16 mouse cellular contexts compared by ENCODE assay signal in the genomic region with DNA sequence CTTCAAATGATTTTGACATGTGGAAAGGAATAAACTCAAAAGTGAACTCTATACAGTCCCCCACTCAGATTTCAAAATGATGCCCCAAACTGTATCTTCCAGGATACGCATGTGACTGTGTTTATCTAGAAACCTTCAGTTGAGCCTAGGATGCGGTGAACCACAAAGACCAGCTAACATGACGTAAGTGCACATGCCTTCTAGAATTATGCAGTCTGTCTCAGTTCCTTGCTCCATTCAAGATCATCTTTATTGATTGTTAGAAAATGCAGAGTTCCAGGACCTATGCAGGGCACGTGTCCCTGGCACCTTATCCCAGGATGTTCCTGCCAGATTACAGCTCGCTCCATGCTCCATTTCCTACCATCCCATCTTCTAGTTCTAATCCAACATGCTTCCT.
DNase-seq lines count a peak whose midpoint lies in the region; ATAC-seq and TF ChIP-seq lines count a peak whose summit lies in the region.
"Had no signal": no experiment of that assay in that cellular context is flagged by ENCODE, and none has a peak within 500 bp of the region (broad histone marks: within the 10 kb centered on the region; RNA-seq: fewer than 3 reads in every experiment).

No protein-coding gene starts in this region.

- no peaks in the 10 kb centered on the region for H3K36me3 ChIP-seq in heart, embryonic 16.5 days (ENCODE audit: control insufficient read depth, insufficient read depth)
- H3K36me3 ChIP-seq in thymus, adult 2 months (ENCODE audit: control insufficient read depth, insufficient read depth, low read length), result no peaks in the 10 kb centered on the region
- H3K36me3 ChIP-seq in midbrain, embryonic 11.5 days (ENCODE audit: control insufficient read depth, insufficient read depth, low read length), result no peaks in the 10 kb centered on the region
- no peaks in the 10 kb centered on the region for H3K36me3 ChIP-seq in kidney, embryonic 14.5 days (ENCODE audit: control insufficient read depth, insufficient read depth, low read length)
- H3K36me3 ChIP-seq: embryonic facial prominence, embryonic 13.5 days; midbrain, embryonic 10.5 days had no signal

- ATAC-seq in heart, embryonic 16.5 days (replicated peaks; ENCODE audit: extremely low read depth, insufficient read depth, low FRiP score), result 0 out of 2 replicates have a peak, but pooled peaks have one; percentile 19
- ATAC-seq in CD4-positive, CD25-positive, alpha-beta regulatory T cell, adult 4 months, result peak; percentile 88
- peak; percentile 89 for ATAC-seq in inflammation-experienced regulatory T-cells, adult 6 months
- no peak for ATAC-seq in midbrain, embryonic 11.5 days (ENCODE audit: low FRiP score)
- ATAC-seq in kidney, embryonic 14.5 days (ENCODE audit: low FRiP score, low TSS enrichment), result no peak

- no peaks in the 10 kb centered on the region for H3K27me3 ChIP-seq in heart, embryonic 16.5 days (ENCODE audit: control insufficient read depth, insufficient read depth, low read length)
- H3K27me3 ChIP-seq in thymus, adult 2 months (ENCODE audit: control insufficient read depth, insufficient read depth, low read length), result no peaks in the 10 kb centered on the region
- no peaks in the 10 kb centered on the region for H3K27me3 ChIP-seq in midbrain, embryonic 11.5 days (ENCODE audit: control insufficient read depth, insufficient read depth, low read length)
- H3K27me3 ChIP-seq in kidney, embryonic 14.5 days (ENCODE audit: control insufficient read depth, insufficient read depth, low read length), result no peaks in the 10 kb centered on the region
- H3K27me3 ChIP-seq: embryonic facial prominence, embryonic 13.5 days had no signal

- no peak overlapping the region for H3K4me3 ChIP-seq in heart, embryonic 16.5 days (ENCODE audit: low read length)
- no peak overlapping the region for H3K4me3 ChIP-seq in thymus, adult 2 months (ENCODE audit: control insufficient read depth, insufficient read depth, low read length)
- H3K4me3 ChIP-seq in midbrain, embryonic 11.5 days (ENCODE audit: low read depth, low read length), result no peak overlapping the region
- no peak overlapping the region for H3K4me3 ChIP-seq in kidney, embryonic 14.5 days (ENCODE audit: low read length)
- H3K4me3 ChIP-seq: embryonic facial prominence, embryonic 13.5 days; midbrain, embryonic 10.5 days; myocyte had no signal

- no peak overlapping the region for H3K27ac ChIP-seq in heart, embryonic 16.5 days (ENCODE audit: low read length)
- H3K27ac ChIP-seq in thymus, adult 2 months (ENCODE audit: control insufficient read depth, insufficient read depth, low read length), result peak overlapping the region; percentile 84
- H3K27ac ChIP-seq in midbrain, embryonic 11.5 days (ENCODE audit: low read depth, low read length), result no peak overlapping the region
- H3K27ac ChIP-seq in kidney, embryonic 14.5 days (ENCODE audit: low read depth, low read length), result no peak overlapping the region
- H3K27ac ChIP-seq: embryonic facial prominence, embryonic 13.5 days; midbrain, embryonic 10.5 days had no signal

- 88% methylated on average over 5 of the region's 5 CpGs for WGBS in heart, embryonic 16.5 days
- WGBS in thymus, adult 2 months, result 17% methylated on average over 5 of the region's 5 CpGs
- 95% methylated on average over 5 of the region's 5 CpGs for WGBS in midbrain, embryonic 11.5 days
- 91% methylated on average over 5 of the region's 5 CpGs for WGBS in kidney, embryonic 14.5 days

- H3K4me2 ChIP-seq in heart, embryonic 16.5 days (ENCODE audit: low read depth, low read length), result no peak overlapping the region
- no peak overlapping the region for H3K4me2 ChIP-seq in midbrain, embryonic 11.5 days
- no peak overlapping the region for H3K4me2 ChIP-seq in kidney, embryonic 14.5 days (replicated peaks; ENCODE audit: low read depth, low read length)
- H3K4me2 ChIP-seq: embryonic facial prominence, embryonic 13.5 days had no signal

- intact Hi-C loops in heart, postnatal 10 days (cut with DNase I), result no loop called here
- intact Hi-C loops in gastrocnemius, postnatal 14 days (cut with DNase I; ENCODE audit: low total_unique reads), result no loop called here

- no peak for DNase-seq in heart, postnatal 10 days
- peak; percentile 55 for DNase-seq in thymus, adult 2 months
- DNase-seq in midbrain, embryonic 11.5 days (ENCODE audit: low spot score, missing footprints), result no peak
- no peak for DNase-seq in gastrocnemius, postnatal 14 days
- DNase-seq: cerebellum, adult 11-12 months; heart, adult 18-20 months; kidney, postnatal 25 days; lung, adult 2 months; right cerebral cortex, postnatal 4 days had no signal

- H3K4me1 ChIP-seq in heart, embryonic 16.5 days (ENCODE audit: control insufficient read depth, insufficient read depth, low read length), result peaks cover 3% of the 10 kb centered on the region
- peaks cover 34% of the 10 kb centered on the region for H3K4me1 ChIP-seq in thymus, adult 2 months (replicated peaks; ENCODE audit: control insufficient read depth, insufficient read depth, low read length)
- no peaks in the 10 kb centered on the region for H3K4me1 ChIP-seq in midbrain, embryonic 11.5 days (ENCODE audit: control insufficient read depth, insufficient read depth, low read length)
- H3K4me1 ChIP-seq in kidney, embryonic 14.5 days (ENCODE audit: control insufficient read depth, insufficient read depth, low read length), result no peaks in the 10 kb centered on the region
- H3K4me1 ChIP-seq: embryonic facial prominence, embryonic 13.5 days; midbrain, embryonic 10.5 days had no signal

- no peak for TF ChIP-seq CTCF in thymus, adult 2 months (IDR thresholded peaks at IDR 0.05; ENCODE audit: borderline replicate concordance, control insufficient read depth, extremely low read depth, insufficient read depth, low read length, poor library complexity)

- no peaks in the 10 kb centered on the region for H3K9me3 ChIP-seq in heart, embryonic 16.5 days (replicated peaks; ENCODE audit: control insufficient read depth, low read length)
- no peaks in the 10 kb centered on the region for H3K9me3 ChIP-seq in midbrain, embryonic 11.5 days (ENCODE audit: control insufficient read depth, low read length)
- no peaks in the 10 kb centered on the region for H3K9me3 ChIP-seq in kidney, embryonic 14.5 days (ENCODE audit: control insufficient read depth, low read length)
- H3K9me3 ChIP-seq: embryonic facial prominence, embryonic 13.5 days; midbrain, embryonic 10.5 days had no signal

- TF ChIP-seq POLR2A in thymus, adult 2 months (IDR thresholded peaks at IDR 0.05; ENCODE audit: control insufficient read depth, extremely low read depth, insufficient read depth, low read length, poor library complexity), result no peak

- H3K9ac ChIP-seq in heart, embryonic 16.5 days (ENCODE audit: low read length), result no peak overlapping the region
- no peak overlapping the region for H3K9ac ChIP-seq in midbrain, embryonic 11.5 days (ENCODE audit: low read length)
- no peak overlapping the region for H3K9ac ChIP-seq in kidney, embryonic 14.5 days (ENCODE audit: low read depth, low read length)
- H3K9ac ChIP-seq: embryonic facial prominence, embryonic 13.5 days had no signal

Comparison
In these comparisons a context has a peak if more than half of its experiments do, and no peak if none do; other contexts are left out.
1. ATAC-seq: peak in heart, embryonic 16.5 days (single experiment), CD4-positive, CD25-positive, alpha-beta regulatory T cell, adult 4 months (single experiment) and inflammation-experienced regulatory T-cells, adult 6 months (single experiment); none in midbrain, embryonic 11.5 days (single experiment) and kidney, embryonic 14.5 days (single experiment).